Mouse (Mus musculus) right cerebral cortex, postnatal 10 days (tissue): ENCODE data around the gene Lrrc57.

ENCODE experiments used
- DNase-seq, 2 experiments: peaks; one replicate each; pipeline ENCODE4 v3.0.0; 2021; ENCODE audit warnings: low spot score in 2 of 2

Gene Lrrc57

DNA sequence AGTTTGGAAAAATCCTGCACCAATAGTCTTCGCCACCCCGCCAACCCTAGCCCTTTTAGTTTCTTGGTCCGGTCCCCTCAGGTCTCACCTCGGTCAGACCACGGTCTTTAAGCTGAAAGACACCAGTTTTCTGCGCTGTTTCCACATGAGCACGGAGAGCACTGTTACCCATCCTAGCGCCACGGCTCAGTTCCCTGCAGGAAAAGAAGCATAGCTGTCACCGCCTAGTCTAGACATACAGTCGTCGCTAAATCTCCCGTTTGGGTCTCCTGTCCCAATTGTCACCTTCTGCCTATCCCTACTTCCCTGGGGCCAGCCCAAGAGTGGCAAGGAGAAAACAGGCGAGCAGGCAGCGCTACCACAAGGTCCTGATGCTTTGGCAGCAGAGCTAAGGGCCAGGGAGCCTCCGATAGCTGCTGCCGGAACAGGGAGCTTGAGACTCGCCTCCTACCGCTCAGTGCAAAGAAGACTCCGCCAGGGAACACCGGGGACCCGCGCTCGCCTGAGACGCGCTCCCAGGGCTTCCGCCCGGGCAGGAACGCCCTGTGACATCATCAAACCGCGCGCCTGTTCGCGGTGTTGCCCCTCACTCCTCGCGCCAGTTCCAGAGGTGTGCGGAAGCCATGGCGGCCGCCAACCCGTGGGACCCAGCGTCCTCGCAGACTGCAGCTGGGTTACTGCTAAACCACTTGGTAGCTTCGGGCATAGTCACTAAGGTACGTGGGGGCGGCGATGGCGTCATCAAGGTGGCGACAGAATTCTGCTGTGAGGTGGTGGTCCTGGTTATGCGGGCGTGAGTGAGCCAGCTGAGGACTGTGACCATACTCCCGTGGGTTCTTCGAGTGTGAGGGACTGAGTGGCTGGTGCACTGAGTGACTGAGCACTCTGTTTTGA lies at the start of gene Lrrc57, which contains the start of gene Haus2:
Gene Lrrc57, minus strand, starts transcription at position 691 of the 894 bp plus-strand sequence.
Gene Haus2, plus strand, starts transcription at position 554 of the 894 bp plus-strand sequence.
- DNase-seq: peak; percentile 95

DNA sequence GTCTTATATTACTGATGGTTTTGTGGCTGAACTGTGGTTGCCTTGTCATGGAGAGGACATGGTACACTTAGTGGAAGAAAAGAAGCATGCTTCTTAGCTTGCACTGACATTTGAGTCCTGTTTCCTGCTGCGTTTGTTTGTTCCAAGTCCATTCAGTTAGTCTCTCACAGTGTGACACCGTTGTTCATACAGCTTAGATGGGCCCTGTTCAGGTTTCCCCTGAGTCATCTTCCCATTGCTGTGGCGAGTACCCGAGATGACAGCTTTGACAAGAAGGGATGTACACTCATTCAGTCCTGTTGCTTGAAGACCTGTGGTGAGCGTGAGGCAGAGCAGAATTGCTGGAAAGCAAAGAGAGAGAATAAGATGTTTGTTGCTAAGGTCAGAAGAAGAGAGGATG lies 49.2 kb upstream of the Lrrc57 start:
- no peak for DNase-seq

DNA sequence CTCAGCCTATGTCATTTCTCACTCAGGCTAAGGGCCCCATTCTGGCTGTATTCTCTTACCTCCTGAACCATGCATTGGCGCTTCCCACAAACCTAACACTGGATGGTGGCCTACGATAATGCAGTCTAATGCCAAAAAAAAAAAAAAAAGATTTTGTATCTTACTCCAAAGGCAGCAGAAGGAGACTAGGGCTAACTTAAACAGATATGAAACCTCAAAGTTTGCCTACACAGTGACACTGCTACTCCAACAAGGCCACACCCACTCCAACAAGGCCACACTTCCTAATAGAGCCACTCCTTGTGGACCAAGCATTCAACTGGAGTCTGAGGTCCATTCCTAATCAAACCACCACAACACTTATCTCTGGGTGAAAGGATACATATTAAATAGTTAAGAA lies 47.4 kb upstream of the Lrrc57 start:
- no peak for DNase-seq

DNA sequence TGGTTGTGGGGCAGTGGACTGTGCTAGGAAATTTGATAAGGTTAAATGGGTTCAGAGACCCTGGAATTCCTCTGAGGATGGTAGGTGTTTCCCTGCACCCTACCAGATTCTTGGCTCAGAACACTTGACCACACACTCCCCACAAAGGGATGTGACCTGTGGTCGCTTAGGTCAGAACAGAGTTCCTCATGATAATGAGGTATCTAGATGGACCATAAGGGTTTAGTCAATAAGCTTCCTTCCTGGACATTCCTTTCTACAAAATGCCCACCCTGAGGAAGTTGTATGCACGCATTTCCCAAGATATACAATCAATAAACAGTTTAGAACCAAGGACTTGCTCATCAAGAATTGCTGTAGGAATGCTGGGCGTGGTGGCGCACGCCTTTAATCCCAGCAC lies 46.6 kb upstream of the Lrrc57 start:
- DNase-seq: no peak

DNA sequence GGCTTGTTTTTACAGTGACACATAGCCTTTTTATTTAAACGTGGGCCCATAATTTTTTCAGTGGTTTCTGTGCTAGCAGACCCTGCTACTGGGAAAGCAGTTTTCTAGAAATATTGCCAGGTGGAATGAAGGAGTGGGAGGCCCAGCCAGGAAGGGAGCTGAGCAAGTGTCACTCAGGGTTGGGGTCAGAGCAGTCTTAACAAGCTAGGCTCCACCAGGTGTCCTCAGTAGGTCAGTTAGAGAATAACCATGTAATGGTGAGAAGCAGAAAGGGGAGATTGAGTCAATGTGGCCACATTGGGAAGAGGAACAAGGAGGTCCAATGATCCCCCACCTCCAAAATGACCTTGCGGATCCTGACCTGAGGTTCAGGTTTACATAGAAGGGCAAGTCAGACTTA lies 45.4 kb upstream of the Lrrc57 start:
- DNase-seq: no peak

DNA sequence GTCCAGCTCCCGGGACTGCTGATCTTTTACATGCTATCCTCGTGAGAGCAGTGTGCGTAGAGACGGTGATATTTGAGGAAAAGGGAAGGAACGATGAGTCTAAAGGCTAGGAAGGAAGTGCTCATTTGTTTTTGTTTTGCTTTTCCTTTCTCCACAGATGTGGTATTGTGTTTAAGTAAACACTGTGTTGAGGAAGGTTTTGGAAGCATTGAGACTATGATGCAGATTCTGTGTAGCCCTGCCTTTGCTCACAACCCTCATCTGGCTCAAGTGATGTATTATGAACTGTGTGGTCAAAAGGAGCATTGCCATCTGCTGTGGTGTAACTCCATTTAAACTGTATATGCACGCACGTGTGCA lies 43.6 kb upstream of the Lrrc57 start:
- DNase-seq: no peak

DNA sequence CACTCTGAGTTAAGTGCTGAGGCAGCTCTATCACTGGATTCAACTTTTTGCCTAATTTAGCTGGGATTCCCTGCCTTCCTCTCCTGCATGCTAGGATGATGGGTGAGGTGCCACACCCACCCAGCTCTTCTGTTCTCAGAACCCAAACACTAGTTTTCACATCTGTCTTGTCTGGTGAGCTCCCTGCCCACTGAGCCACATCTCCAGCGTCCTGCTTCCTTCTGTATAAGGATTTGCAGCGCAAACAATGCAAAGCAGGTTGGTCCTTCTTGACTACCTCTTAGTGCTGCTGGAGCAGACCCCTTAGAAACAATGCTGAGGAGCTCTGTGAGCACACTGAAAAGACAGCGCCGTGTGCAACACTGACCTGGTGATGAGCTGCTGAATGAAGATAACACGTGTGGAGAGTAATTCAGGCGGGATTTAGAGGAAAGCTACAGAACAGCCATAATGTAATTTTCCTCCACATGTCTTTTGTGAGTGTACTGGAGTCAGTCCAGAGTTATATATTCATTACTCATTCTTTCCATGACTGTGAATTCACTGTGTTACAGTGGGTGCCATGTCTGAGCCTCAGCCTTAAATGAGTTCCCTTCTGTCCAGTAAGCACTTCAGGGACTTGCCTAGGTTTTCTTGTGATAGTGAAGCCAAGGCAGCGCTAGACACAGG lies 43.1 kb upstream of the Lrrc57 start:
- no peak for DNase-seq

DNA sequence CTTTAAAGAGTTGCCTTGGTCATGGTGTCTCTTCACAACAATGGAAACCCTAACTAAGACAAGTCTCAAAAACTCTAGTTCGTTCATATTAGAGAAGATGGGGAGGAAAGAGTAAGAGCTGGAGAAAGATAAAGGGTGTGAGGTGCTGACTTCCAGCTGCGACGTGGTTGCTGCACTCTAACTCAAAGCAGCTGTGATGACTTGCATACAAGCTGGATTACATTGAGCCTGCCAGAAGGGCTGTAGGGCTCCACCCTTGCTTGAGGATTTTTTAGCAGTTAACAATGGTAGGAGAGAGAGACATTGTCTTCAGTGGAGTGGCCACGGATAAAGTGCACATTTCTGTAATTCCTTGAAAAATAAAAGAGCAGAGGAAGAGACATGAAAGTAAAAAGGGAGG lies 37.5 kb upstream of the Lrrc57 start:
- DNase-seq: no peak

DNA sequence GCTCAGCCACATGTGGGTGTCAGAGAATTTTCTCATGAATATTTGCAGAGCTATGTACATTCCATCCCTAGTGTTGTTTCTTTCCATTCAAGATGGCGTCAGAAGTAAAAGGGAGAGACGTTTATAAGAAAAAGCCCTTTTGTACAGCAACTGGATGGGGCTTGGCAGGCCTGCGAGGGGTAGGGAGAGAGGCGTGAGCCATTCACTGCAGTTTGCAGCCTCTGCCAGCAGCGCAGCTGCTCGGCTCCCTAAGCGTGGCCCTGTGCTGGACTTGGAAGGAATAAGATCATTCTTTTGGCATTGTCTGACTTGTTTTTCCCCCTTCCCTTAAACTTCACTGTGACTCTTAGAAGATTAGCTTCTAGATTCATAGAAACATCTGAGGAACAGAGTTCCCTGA lies 34.5 kb upstream of the Lrrc57 start:
- peak; percentile 48 to 62 for DNase-seq

DNA sequence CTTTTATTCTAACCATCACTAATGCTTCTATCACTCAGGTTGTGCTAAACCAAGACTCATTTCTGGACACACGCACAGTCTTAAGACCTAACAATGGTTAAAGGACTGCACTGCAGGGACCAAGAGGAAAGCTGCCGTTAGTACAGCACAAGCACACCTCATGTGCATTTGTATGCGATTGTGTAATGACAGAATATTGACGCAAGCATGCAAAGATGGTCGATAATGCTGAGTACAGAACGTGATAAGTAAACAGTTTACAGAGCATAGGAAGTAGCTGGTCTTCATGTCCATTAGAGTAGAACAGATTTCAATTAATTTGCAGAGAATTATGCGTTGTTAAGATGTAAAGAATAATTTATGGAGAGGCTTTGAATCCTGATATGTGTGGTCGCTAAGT lies 31.5 kb upstream of the Lrrc57 start:
- DNase-seq: no peak

DNA sequence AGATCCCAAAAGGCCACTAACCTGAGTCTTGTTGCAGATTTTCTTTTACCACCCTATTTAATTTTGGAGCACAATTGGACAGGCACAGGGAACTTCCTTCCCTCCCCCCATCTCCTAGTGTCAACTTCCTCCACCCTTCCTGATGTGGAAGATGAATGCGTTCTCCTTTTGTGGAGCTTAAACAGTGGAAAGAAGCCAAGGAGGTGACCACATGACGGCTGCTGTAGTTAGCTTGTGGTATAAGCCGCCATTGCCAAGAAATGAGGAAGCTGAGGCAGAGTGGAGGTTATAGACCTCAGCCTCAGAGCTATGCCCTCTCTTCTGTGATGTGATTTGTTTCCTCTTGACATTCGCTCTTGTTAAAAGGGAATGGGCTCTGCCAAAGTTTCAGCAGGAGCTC lies 22.6 kb upstream of the Lrrc57 start:
- DNase-seq: peak in 1 of 2 experiments; percentile 51

DNA sequence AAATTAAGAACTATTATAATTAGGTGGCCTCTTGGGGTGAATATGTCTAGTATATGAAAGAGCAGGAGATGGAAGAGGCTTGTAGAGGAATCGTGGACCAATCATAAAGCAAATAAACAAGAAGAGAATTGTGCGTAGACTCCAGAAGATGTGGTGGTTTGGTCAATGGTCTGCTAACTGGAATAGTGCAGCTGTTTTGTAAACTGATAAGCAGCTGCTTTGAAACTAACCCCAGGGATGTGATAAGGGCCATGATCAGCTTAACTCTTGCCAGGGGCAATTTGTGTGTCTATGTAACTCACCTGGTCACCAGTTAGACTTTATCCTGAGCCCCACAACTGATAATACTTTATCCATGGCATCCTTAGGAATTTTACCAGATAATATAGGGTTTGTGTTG lies 22.2 kb upstream of the Lrrc57 start:
- DNase-seq: no peak

DNA sequence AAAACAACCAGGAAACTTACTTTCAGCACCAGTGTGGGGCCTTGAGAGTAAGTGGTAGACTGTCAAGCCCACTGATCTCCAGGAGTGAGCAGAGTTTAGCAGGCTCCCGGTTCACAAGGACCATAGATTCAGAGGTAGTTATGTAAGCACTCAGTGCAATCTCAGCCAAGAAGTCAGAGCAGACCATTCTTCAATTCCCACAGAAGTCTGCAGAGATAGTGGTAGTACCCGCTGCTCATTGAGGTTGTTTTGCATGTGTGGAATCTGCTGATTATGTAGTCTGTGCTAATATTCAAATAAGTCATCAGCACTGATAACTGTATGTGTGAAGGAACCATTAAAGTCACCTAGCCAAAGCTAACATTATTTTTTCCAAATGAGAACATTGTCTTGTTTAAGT lies 21.3 kb upstream of the Lrrc57 start:
- no peak for DNase-seq

DNA sequence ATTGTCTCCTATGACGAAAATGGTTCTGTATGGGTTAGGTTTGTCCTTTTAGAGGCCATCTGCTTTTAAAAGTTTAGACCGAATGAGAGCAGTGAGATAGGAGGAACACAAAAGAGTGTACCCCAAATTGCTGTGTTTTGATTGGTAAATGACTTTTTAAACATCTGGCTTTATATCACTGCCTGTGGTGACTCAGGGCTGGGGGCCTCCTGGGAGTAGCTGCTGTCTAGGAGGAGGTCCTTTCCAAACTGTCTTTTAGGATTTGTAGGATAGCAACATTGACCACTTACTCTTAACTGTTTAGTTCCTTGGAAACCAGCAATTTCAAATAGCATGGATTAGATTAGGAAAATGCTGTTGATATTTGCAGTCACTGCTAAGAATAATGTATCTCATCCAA lies 20.9 kb upstream of the Lrrc57 start:
- no peak for DNase-seq

DNA sequence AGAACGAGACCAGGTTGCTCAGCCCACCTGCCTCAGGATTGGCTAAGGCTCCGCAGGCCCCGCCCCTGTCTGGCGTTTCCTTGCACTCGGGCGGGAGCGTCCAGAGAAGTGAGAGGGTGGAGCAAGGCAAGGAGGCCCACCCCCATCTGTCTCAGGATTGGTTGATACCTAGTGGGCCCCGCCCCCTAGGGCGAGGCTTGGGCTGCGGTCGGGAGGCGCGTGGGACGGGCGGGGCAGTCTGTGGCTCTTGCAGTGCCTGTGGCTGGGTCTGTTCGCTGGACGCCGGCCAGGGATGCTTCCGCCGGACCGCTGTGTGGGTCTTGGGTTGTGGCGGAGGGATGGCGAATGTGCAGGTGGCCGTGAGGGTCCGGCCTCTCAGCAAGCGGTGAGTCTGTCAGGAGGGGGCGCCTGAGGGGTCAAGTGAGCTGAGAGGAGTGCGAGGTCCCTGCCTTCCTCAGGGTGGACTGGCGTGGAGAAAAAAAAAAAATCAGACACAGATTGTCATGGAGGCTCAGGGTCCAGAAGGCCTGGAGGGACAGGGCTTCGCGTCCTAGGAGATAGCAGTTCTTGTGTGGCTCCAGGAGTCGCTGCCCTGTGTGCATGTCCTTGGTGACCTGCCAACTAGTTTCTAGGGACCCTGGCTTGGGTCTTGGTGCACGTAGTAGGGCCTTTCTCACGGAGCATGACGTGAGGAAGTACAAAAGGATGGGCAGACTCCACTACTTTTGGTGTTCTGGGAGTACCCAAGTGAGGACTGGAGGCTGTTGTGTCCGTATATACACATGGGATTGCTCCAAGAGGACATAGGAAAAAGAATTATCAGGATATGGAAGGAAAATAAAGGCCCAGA lies 19.8 kb upstream of the Lrrc57 start, which contains the start of gene Stard9:
Gene Stard9, plus strand, starts transcription at position 236 of the 850 bp plus-strand sequence.
- peak; percentile 99 for DNase-seq

DNA sequence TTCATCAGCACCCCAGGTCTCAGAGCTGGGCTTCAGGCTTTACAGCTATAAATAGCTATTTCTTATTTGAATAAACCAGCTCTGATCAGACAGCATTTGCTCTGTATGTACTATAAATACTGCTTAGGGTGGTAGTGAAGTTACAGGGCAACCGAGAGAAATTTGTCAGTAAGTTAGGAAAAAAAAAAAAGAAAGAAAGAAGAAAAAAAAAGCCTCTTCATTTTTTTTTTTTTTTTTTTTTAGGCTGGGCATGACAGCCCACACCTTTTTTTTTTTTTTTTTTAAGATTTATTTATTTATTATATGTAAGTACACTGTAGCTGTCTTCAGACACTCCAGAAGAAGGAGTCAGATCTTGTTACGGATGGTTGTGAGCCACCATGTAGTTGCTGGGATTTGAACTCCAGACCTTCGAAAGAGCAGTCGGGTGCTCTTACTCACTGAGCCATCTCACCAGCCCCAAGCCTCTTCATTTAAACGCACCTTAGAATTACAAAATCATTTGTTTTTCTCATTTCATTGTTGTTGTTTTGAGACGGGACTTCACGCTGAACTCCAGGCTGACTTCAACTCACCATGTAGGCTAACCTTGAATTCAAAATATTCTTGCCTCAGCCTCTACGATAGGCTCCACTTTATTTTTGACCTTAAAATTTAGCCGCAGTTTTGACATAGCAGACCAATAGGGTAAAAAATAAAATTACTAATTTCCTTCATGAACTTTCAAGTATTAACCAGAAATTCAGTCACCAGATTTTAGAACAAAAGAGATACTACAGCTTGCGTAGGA lies 19.0 kb upstream of the Lrrc57 start:
- no peak for DNase-seq

DNA sequence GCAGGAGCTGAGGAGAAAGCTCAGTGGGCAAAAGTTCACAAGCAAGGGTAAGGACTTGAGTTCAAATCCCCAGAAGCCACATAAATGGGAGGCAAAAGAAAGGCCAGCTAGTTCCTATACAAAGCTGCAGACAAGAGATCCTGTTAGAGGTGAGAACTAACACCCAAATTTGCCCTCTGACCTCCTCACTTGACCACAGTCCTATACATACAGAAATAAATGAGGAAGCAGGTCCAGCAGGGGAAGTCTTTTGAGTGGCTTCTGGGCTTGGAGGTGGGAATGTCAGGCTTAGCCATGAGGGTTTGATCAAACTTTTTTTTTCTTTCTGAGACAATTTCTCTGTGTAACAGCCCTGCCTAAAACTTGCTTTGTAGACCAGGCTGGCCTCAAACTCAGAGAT lies 13.6 kb upstream of the Lrrc57 start:
- no peak for DNase-seq

DNA sequence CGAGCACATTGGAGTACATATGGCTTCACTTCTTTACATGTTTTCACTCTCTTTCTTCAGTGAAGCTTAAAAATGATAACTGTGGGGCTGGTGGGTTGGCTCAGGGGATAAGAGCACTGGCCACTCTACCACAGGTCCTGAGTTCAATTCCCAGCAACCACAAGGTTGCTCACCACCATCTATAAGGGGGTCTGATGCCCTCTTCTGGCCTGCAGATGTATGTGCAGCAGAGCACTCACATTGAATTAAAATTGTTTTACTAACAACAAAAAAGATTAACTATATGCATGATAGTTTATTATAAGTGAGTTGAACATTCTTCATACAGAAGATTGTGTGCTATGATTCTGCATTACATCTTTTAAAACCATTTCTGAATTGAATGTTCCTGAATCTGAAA lies 10.2 kb upstream of the Lrrc57 start:
- no peak for DNase-seq

DNA sequence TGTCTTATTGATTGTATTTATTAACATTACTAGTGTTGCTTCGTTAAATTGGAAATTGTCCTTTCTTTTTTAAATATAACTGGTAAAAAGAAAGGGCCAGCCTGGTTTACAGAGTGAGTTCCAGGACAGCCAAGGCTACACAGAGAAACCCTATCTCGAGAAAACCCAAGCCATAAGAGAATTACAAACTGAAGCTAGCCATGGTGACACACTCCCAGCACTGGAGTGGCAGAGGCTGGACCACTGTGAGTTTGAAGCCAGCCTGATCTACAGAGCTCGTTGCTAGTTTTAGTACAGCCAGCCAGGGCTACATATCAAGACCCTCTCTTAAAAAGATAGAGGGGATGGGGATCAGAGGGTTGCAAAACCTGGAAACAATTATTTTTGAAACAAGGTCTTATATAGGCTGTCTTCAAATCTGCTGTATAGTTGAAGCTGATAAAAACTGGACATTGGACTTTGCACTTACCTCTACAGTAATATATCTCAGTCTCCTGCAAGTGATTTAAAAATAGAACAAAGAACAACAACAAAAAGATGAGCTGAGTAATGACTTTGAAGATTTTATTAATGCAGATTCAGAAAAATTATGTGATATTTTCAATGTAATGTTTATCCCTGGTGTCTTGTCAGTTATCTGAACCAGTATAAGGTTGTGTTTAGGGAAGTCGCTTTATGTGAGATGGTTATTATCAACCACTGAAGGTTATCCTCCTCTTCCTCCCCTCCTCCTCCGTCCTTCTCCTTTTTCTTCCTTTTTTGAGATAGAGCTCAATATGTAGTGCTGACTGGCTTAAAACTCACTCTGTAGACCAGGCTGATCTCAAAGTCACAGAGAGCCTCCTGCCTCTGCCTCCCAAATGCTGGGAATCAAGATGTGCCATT lies 7.2 kb upstream of the Lrrc57 start:
- no peak for DNase-seq

DNA sequence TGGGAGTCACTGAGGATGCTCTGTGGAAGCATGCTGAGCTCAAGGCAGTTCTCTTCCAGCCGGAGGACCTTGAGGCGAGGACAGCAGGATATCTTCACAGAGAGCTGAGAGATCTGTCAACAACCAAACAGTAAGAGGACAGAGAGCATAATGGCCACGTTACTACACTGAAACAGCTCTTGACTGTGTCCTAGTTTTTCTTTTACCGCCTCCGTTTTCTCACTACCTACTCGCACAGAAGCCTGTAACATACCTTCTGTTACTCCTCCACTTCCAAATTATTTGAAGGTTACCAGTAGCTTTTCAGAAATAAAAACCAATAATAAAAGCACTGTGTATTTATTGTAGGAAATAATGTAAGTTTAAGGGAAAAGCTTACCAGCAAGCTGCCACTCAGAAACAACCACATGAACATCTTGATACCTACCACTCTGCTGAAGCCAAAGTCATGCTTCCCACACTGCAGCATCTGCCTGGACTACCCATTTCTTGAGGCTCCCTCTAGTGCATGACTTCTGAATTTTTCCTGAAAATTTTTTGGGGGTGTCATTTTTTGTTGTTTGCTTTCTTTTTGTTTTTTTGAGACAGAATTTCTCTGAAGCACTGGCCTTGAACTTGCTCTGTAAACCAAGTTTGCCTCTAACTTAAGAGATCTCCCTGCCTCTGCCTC lies 3.2 kb downstream of the Lrrc57 start:
- DNase-seq: no peak
